Mouse (Mus musculus) bone marrow, adult 2 months (tissue): Measurements from ENCODE around the gene Tgfbr3.

ENCODE experiments used
- CTCF ChIP-seq: fragments of 200-500 bp; IDR thresholded peaks from 2 replicates; pipeline ENCODE4 v1.5.1; 2011; ENCODE audit warnings: low read length, control low read depth; ENCODE audit not compliant: control insufficient read depth, insufficient read depth
- POLR2A ChIP-seq: fragments of 200-500 bp; IDR thresholded peaks from 2 replicates; pipeline ENCODE4 v1.6.1; 2011; ENCODE audit warnings: low read depth, mild to moderate bottlenecking, control low read depth, low read length, borderline replicate concordance; ENCODE audit not compliant: control insufficient read depth

- no peak for TF ChIP-seq POLR2A
- no peak for TF ChIP-seq CTCF
Observed at GRCm38 (mm10) chr5:107207911-107208310, 81.5 kb downstream of the Tgfbr3 start.
